Mouse (Mus musculus) liver, adult 2 months (tissue): ENCODE results near the gene Mafg.

Experiments
- CTCF ChIP-seq: fragments of 200-500 bp; IDR thresholded peaks from 2 replicates; pipeline ENCODE4 v1.5.1; 2011; ENCODE audit warnings: low read depth, low read length, control low read depth
- POLR2A ChIP-seq: fragments of 200-500 bp; IDR thresholded peaks from 2 replicates; pipeline ENCODE4 v1.6.1; 2011; ENCODE audit warnings: low read length, control low read depth; ENCODE audit not compliant: insufficient read depth; ENCODE audit errors: extremely low read depth

GRCm38 (mm10) chr11:120618619-120619535 is 14.5 kb downstream of the Mafg start:
- TF ChIP-seq CTCF, result no peak
- no peak for TF ChIP-seq POLR2A
